Mouse (Mus musculus): ENCODE measurements at regions not wholly inside any gene's neighbourhood (a gene's known extent, or its start where the extent isn't known, plus 50 kb on each side); places are given as distances from the start of the nearest gene placed in this dataset.

- TF ChIP-seq CEBPB (IDR thresholded peaks at IDR 0.05; ENCODE audit: low read depth) (no peak), CTCF (IDR thresholded peaks at IDR 0.05; ENCODE audit: control insufficient read depth, insufficient read depth, insufficient read length) (no peak), MAX (IDR thresholded peaks at IDR 0.05) (no peak), MYOD1 (IDR thresholded peaks at IDR 0.05; ENCODE audit: control insufficient read depth, insufficient read length, low read depth) (no peak), USF1 (IDR thresholded peaks at IDR 0.05; ENCODE audit: low read depth) (no peak)
Observed at GRCm38 (mm10) chr15:67462863-67463262, 962.2 kb upstream of the Lrrc6 start.
